Mouse (Mus musculus) CH12.LX (cell line): ENCODE measurements around the gene Olfr24. TPM values are rescaled to one million over a fixed set of nuclear protein-coding genes. Genes with fewer than 3 reads are reported as not detected.

Experiments used
- DNase-seq: peaks from one replicate; pipeline ENCODE4 v3.0.0-alpha.2; 2013; ENCODE audit errors: extremely low read depth
- H3K27ac ChIP-seq: 2 replicates; pipeline ENCODE4 v1.5.1; 2012; ENCODE audit warnings: low read depth, mild to moderate bottlenecking, control low read depth, moderate library complexity; ENCODE audit not compliant: insufficient read depth
- H3K27me3 ChIP-seq: replicated peaks from 2 replicates; pipeline ENCODE3; 2012; ENCODE audit warnings: inconsistent platforms
- H3K36me3 ChIP-seq, 2 experiments: replicated peaks in 1 of 2; 2 replicates each; pipeline versions ENCODE3 to v1.6.1; 2012; ENCODE audit warnings: inconsistent platforms in 1 of 2, low read length in 1 of 2, mild to moderate bottlenecking in 1 of 2, mixed read lengths in 1 of 2, moderate library complexity in 1 of 2; ENCODE audit not compliant: control insufficient read depth in 1 of 2, insufficient read depth in 1 of 2
- H3K4me1 ChIP-seq, 2 experiments: 2 replicates each; pipeline ENCODE4 v1.6.1; 2012; ENCODE audit warnings: inconsistent platforms in 1 of 2, moderate library complexity in 1 of 2; ENCODE audit not compliant: insufficient read depth in 2 of 2, control insufficient read depth in 1 of 2
- H3K4me2 ChIP-seq: 2 replicates; pipeline ENCODE4 v1.6.1; 2012; ENCODE audit warnings: low read depth, mild to moderate bottlenecking, control low read depth; ENCODE audit not compliant: poor library complexity, insufficient read depth, severe bottlenecking
- H3K4me3 ChIP-seq, 3 experiments: fragments of 150-350 bp in 1 of 3; sonication (generic) in 1 of 3; replicated peaks in 1 of 3; 2 replicates each; pipeline versions ENCODE3 to v1.5.1; 2011 to 2012; ENCODE audit warnings: low read depth in 2 of 3, low read length in 2 of 3, mild to moderate bottlenecking in 2 of 3, moderate library complexity in 2 of 3, control low read depth in 1 of 3, improper control_type of control experiment in 1 of 3, inconsistent platforms in 1 of 3, mixed read lengths in 1 of 3; ENCODE audit not compliant: poor library complexity in 1 of 3
- H3K79me2 ChIP-seq: replicated peaks from 2 replicates; pipeline ENCODE4 v1.6.1; 2012; ENCODE audit warnings: mild to moderate bottlenecking, moderate library complexity; ENCODE audit not compliant: control insufficient read depth, poor library complexity, insufficient read depth, severe bottlenecking; ENCODE audit errors: extremely low read depth
- H3K9ac ChIP-seq: 2 replicates; pipeline ENCODE4 v1.6.1; 2012; ENCODE audit warnings: low read depth, mild to moderate bottlenecking, control low read depth, moderate library complexity; ENCODE audit not compliant: insufficient read depth
- H3K9me3 ChIP-seq: replicated peaks from 2 replicates; pipeline ENCODE3; 2012; ENCODE audit warnings: low read length, inconsistent platforms, mixed read lengths
- BHLHE40 ChIP-seq: IDR thresholded peaks from 2 replicates; pipeline ENCODE4 v1.6.1; 2011; ENCODE audit warnings: mild to moderate bottlenecking, low read depth, low read length, improper control_type of control experiment
- CHD1 ChIP-seq: IDR thresholded peaks from 2 replicates; pipeline ENCODE4 v1.6.1; 2012; ENCODE audit warnings: low read depth, low read length, improper control_type of control experiment, inconsistent platforms
- CTCF ChIP-seq, 2 experiments: IDR thresholded peaks in 1 of 2; conservative IDR thresholded peaks in 1 of 2; 2 replicates each; pipeline ENCODE4 v1.5.1; 2011 to 2012; ENCODE audit warnings: low read depth in 2 of 2, low read length in 2 of 2, improper control_type of control experiment in 1 of 2, inconsistent platforms in 1 of 2, mild to moderate bottlenecking in 1 of 2, moderate library complexity in 1 of 2
- ETS1 ChIP-seq: conservative IDR thresholded peaks from 2 replicates; pipeline ENCODE4 v1.6.1; 2012; ENCODE audit warnings: low read depth, mild to moderate bottlenecking, inconsistent platforms, low read length, improper control_type of control experiment, moderate library complexity
- HCFC1 ChIP-seq: IDR thresholded peaks from 2 replicates; pipeline ENCODE4 v1.6.1; 2012; ENCODE audit warnings: low read depth, mild to moderate bottlenecking, inconsistent platforms, low read length, improper control_type of control experiment
- IRF4 ChIP-seq: IDR thresholded peaks from 2 replicates; pipeline ENCODE4 v1.6.1; 2014; ENCODE audit warnings: low read depth, mild to moderate bottlenecking, inconsistent platforms, low read length, improper control_type of control experiment
- JUND ChIP-seq: conservative IDR thresholded peaks from 2 replicates; pipeline ENCODE4 v1.6.1; 2011; ENCODE audit warnings: low read depth, low read length, improper control_type of control experiment
- MAFK ChIP-seq: IDR thresholded peaks from 2 replicates; pipeline ENCODE4 v1.6.1; 2011; ENCODE audit warnings: low read length, improper control_type of control experiment; ENCODE audit not compliant: insufficient replicate concordance
- MAZ ChIP-seq: IDR thresholded peaks from 2 replicates; pipeline ENCODE4 v1.6.1; 2012; ENCODE audit warnings: low read depth, mild to moderate bottlenecking, inconsistent platforms, low read length, improper control_type of control experiment, moderate library complexity
- MEF2A ChIP-seq: IDR thresholded peaks from 2 replicates; pipeline ENCODE4 v1.6.1; 2014; ENCODE audit warnings: low read depth, mild to moderate bottlenecking, inconsistent platforms, low read length, improper control_type of control experiment, borderline replicate concordance
- MXI1 ChIP-seq: IDR thresholded peaks from 2 replicates; pipeline ENCODE4 v1.6.1; 2011; ENCODE audit warnings: mild to moderate bottlenecking, low read depth, low read length, improper control_type of control experiment
- MYC ChIP-seq: IDR thresholded peaks from 2 replicates; pipeline ENCODE4 v1.6.1; 2011; ENCODE audit warnings: low read depth, mild to moderate bottlenecking, improper control_type of control experiment, low read length
- NELFE ChIP-seq: IDR thresholded peaks from 2 replicates; pipeline ENCODE4 v1.6.1; 2011; ENCODE audit warnings: low read depth, low read length, improper control_type of control experiment
- NRF1 ChIP-seq: IDR thresholded peaks from 2 replicates; pipeline ENCODE4 v1.6.1; 2014; ENCODE audit warnings: low read depth, mild to moderate bottlenecking, inconsistent platforms, low read length, improper control_type of control experiment, moderate library complexity
- PAX5 ChIP-seq: IDR thresholded peaks from 2 replicates; pipeline ENCODE4 v1.6.1; 2012; ENCODE audit warnings: low read length, inconsistent platforms, mixed read lengths
- POLR2AphosphoS2 ChIP-seq: IDR thresholded peaks from 2 replicates; pipeline ENCODE4 v1.6.1; 2011; ENCODE audit warnings: low read depth, low read length, improper control_type of control experiment
- RAD21 ChIP-seq: IDR thresholded peaks from 2 replicates; pipeline ENCODE4 v1.6.1; 2011; ENCODE audit warnings: low read depth, mild to moderate bottlenecking, low read length, improper control_type of control experiment, moderate library complexity
- SMC3 ChIP-seq: IDR thresholded peaks from 2 replicates; pipeline ENCODE4 v1.6.1; 2011; ENCODE audit warnings: low read depth, low read length, improper control_type of control experiment
- TBP ChIP-seq: conservative IDR thresholded peaks from 2 replicates; pipeline ENCODE4 v1.6.1; 2011; ENCODE audit warnings: low read depth, low read length, improper control_type of control experiment
- USF2 ChIP-seq: conservative IDR thresholded peaks from 2 replicates; pipeline ENCODE4 v1.6.1; 2011; ENCODE audit warnings: low read depth, low read length, improper control_type of control experiment
- dilution Hi-C: fragments of 300-500 bp; cut with MboI; formaldehyde crosslinking; loops from 2 replicates; pipeline ENCODE4 v1.14.3; 2020; ENCODE audit warnings: low sequenced_read_pairs; ENCODE audit not compliant: extremely low pct_unique_long_range_greater_than_20kb, extremely low pct_ligation_motif_present
- in situ Hi-C: fragments of 300-500 bp; cut with MboI; formaldehyde crosslinking; loops from 3 replicates; pipeline ENCODE4 v1.14.3; 2019; ENCODE audit warnings: low sequenced_read_pairs, low pct_ligation_motif_present, low pct_unique_long_range_greater_than_20kb, mixed read lengths
- polyA plus RNA-seq: library from polyadenylated mRNA; unstranded; fragments of >175 nt; gene quantifications from 2 replicates; pipeline ENCODE4 v1.2.1, GENCODE M21; 2012; ENCODE audit warnings: low read depth; ENCODE audit not compliant: insufficient read length
- total RNA-seq, 2 experiments: library from RNA; depleted of rRNA; stranded (reverse); fragments of 300-350 nt in 1 of 2; fragments of >200 nt in 1 of 2; gene quantifications; 2 replicates each; pipeline ENCODE4 v1.2.3; 2012 to 2014

Olfr24 gene
- total and polyA plus RNA-seq, 3 experiments = not detected

GRCm38 (mm10) chr9:18779476-18779875, 15.7 kb upstream of the Olfr24 start:
- Histone ChIP-seq H3K4me1 (no peaks in the 10 kb centered on the region), H3K27me3 (no peaks in the 10 kb centered on the region), H3K36me3 (no peaks in the 10 kb centered on the region), H3K9me3 (no peaks in the 10 kb centered on the region), H3K4me3 (no peak overlapping the region), H3K79me2 (no peaks in the 10 kb centered on the region), H3K27ac (no peak overlapping the region), H3K9ac (no peak overlapping the region), H3K4me2 (no peak overlapping the region)
- TF ChIP-seq IRF4 = no peak
- no peak for TF ChIP-seq JUND
- no peak for TF ChIP-seq POLR2AphosphoS2
- TF ChIP-seq NELFE = no peak
- TF ChIP-seq MYC = no peak
- no peak for TF ChIP-seq NRF1
- no peak for TF ChIP-seq MAZ
- TF ChIP-seq BHLHE40 = no peak
- TF ChIP-seq RAD21 = no peak
- no peak for TF ChIP-seq HCFC1
- no peak for TF ChIP-seq CTCF (conservative IDR thresholded peaks at IDR 0.05 in 1 of 2, IDR thresholded peaks at IDR 0.05 in 1 of 2; ENCODE audit: low read depth in 2 of 2, low read length in 2 of 2)
- TF ChIP-seq PAX5 = no peak
- TF ChIP-seq MXI1 = no peak
- TF ChIP-seq USF2 = no peak
- TF ChIP-seq SMC3 = no peak
- TF ChIP-seq CHD1 = no peak
- TF ChIP-seq MEF2A = no peak
- in situ Hi-C loops = no loop called here
- dilution Hi-C loops = no loop called here
- DNase-seq = no peak

GRCm38 (mm10) chr9:18778981-18779380, 15.2 kb upstream of the Olfr24 start:
- no peak for TF ChIP-seq MAFK
- no peak for TF ChIP-seq RAD21
- TF ChIP-seq ETS1 = no peak
- TF ChIP-seq HCFC1 = no peak
- no peak for TF ChIP-seq USF2
- TF ChIP-seq TBP = no peak
- no peak for TF ChIP-seq NELFE
- dilution Hi-C loops (no loop called here), in situ Hi-C loops (no loop called here)
- Histone ChIP-seq H3K4me2 (no peak overlapping the region), H3K79me2 (no peaks in the 10 kb centered on the region), H3K9me3 (no peaks in the 10 kb centered on the region), H3K4me1 (no peaks in the 10 kb centered on the region), H3K27ac (no peak overlapping the region), H3K4me3 (no peak overlapping the region), H3K36me3 (no peaks in the 10 kb centered on the region), H3K27me3 (no peaks in the 10 kb centered on the region), H3K9ac (no peak overlapping the region)
- DNase-seq = no peak
